Mouse (Mus musculus) embryonic facial prominence, embryonic 10.5 days (tissue): Measurements from ENCODE around the gene Fermt3. TPM values are rescaled to one million over a fixed set of nuclear protein-coding genes. Genes with fewer than 3 reads are reported as not detected.

ENCODE experiments used
- DNase-seq: peaks from one replicate; pipeline ENCODE4 v3.0.0-alpha.2; 2017; ENCODE audit warnings: low spot score
- H3K27ac ChIP-seq: fragments of 300-500 bp; sonication (generic); replicated peaks from 2 replicates; pipeline ENCODE4 v1.5.1; 2016; ENCODE audit warnings: mild to moderate bottlenecking
- H3K27me3 ChIP-seq: fragments of 300-500 bp; sonication (generic); replicated peaks from 2 replicates; pipeline ENCODE4 v1.6.1; 2016; ENCODE audit warnings: low read depth, mild to moderate bottlenecking; ENCODE audit not compliant: poor library complexity, severe bottlenecking
- H3K36me3 ChIP-seq: fragments of 300-500 bp; sonication (generic); replicated peaks from 2 replicates; pipeline ENCODE4 v1.6.1; 2016; ENCODE audit warnings: mild to moderate bottlenecking, moderate library complexity
- H3K4me1 ChIP-seq: fragments of 300-500 bp; sonication (generic); 2 replicates; pipeline ENCODE4 v1.6.1; 2016
- H3K4me3 ChIP-seq: fragments of 300-500 bp; sonication (generic); 2 replicates; pipeline ENCODE4 v1.5.1; 2016; ENCODE audit warnings: mild to moderate bottlenecking, moderate library complexity
- H3K9me3 ChIP-seq: fragments of 300-500 bp; sonication (generic); 2 replicates; pipeline ENCODE4 v1.6.1; 2016; ENCODE audit warnings: mild to moderate bottlenecking
- WGBS: fragments of 180-500 bp; shearing (Covaris S2); methylation state at CpG from one replicate; pipeline ENCODE4 v1.1.7; 2016; 5-methylcytosine and 5-hydroxymethylcytosine counted together
- polyA plus RNA-seq: library from polyadenylated mRNA; unstranded; fragments of >200 nt; fragmentation: Nextera tagmentation; extraction: Ambion mirVana; gene quantifications from 2 replicates; pipeline ENCODE4 v1.2.1, GENCODE M21; 2016

Gene Fermt3
- polyA plus RNA-seq, 1 experiment from 2014 or later = 8.0 TPM

DNA sequence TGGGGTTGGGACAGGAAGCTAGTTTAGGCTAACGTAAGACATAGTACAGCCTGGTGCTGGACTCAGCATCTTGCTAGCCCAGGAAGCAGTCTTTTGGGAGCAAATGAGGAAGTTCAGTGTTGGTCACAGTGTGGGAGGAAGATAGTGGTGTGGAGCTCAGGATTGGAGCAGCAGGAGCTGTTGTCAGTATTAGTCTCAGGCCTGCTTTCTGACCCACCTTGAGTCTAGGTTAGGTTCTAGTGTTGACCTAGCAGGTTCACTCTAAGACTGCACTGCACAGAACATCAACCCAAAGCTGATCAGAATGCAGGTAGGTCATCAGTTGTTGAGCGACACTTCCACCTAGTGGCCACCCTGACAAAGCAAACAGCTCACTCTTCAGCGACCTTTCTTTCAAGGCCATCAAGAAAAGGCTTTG lies 964 bp upstream of the Fermt3 start:
- H3K9me3 ChIP-seq = no peaks in the 10 kb centered on the region

DNA sequence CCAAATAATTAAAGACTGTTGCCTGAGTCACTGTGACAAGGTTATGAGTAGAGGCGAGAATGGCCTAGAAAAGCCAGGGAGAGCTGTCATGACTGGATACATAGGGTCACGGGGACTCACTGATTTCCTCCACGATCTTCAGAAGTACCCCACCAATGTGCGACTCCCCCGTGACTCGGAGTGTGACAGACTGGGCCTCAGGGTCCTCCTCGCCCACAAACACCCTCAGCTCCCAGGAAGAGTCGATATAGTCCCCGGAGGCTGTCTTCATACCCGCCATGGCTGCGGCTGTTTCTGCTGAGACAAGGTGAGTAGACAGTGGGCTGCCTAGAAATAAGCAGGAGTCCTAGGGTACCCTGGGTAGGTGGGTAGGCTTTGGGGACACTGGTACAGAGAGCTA lies 723 bp downstream of the Fermt3 start:
- Histone ChIP-seq H3K27me3 (no peaks in the 10 kb centered on the region), H3K27ac (no peak overlapping the region), H3K36me3 (peaks cover 86% of the 10 kb centered on the region), H3K4me1 (no peaks in the 10 kb centered on the region), H3K4me3 (no peak overlapping the region), H3K9me3 (no peaks in the 10 kb centered on the region)
- WGBS = 92% methylated on average over 11 of the region's 11 CpGs
- DNase-seq = no peak

More for the DNA sequence above, 964 bp upstream of the Fermt3 start:
- no peak overlapping the region for H3K4me3 ChIP-seq
- H3K27me3 ChIP-seq = no peaks in the 10 kb centered on the region
- no peak overlapping the region for H3K27ac ChIP-seq
- peaks cover 92% of the 10 kb centered on the region for H3K36me3 ChIP-seq
- no peaks in the 10 kb centered on the region for H3K4me1 ChIP-seq
- 56% methylated on average over 3 of the region's 3 CpGs for WGBS
- DNase-seq = peak; percentile 37

DNA sequence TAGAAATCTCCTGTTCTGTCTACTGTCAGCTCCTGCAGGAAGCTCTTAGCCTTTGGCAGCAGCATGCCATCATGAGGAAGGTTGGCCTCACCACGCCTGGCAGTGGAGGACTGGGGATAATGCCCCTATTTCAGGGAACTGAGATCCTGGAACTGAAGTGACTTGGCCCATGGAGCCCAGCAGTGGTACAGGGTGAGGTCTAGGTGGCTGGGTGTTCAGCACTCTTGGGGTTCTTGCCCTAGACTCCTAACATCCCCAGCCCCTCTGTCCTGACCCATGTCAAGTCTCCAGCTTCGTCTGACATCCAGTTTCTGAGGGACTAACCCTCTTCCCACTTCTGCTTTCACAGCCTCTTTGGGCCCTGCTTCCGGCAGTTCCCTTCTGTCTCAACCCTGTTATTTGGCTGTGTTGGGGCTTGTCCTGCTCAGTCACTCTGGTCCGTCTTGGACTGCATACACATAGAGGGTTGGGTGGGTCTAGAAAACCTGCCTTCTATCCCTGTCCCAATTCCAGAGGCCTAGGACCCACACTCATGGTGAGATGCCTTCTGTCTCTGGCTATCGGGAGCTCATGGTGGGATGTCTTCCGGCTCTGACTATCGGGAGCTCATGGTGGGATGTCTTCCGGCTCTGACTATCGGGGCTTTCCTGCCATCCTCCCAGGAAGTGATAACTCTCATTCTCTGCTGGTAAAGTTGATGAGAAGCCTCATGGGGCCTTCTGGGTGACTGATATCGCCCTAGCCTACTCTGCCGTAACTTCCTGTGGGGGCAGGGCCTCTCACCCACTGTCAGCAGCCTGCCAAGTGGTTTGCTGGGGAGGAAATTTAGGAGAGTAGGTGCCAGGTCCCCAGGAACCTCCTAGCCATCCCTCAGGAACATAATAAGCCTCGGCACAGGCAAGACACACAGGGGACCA lies 1.5 kb downstream of the Fermt3 start:
- Histone ChIP-seq H3K27ac (no peak overlapping the region), H3K4me3 (no peak overlapping the region), H3K27me3 (no peaks in the 10 kb centered on the region), H3K4me1 (no peaks in the 10 kb centered on the region), H3K9me3 (no peaks in the 10 kb centered on the region), H3K36me3 (peaks cover 84% of the 10 kb centered on the region)
- DNase-seq = no peak
- WGBS = 89% methylated on average over 12 of the region's 12 CpGs

DNA sequence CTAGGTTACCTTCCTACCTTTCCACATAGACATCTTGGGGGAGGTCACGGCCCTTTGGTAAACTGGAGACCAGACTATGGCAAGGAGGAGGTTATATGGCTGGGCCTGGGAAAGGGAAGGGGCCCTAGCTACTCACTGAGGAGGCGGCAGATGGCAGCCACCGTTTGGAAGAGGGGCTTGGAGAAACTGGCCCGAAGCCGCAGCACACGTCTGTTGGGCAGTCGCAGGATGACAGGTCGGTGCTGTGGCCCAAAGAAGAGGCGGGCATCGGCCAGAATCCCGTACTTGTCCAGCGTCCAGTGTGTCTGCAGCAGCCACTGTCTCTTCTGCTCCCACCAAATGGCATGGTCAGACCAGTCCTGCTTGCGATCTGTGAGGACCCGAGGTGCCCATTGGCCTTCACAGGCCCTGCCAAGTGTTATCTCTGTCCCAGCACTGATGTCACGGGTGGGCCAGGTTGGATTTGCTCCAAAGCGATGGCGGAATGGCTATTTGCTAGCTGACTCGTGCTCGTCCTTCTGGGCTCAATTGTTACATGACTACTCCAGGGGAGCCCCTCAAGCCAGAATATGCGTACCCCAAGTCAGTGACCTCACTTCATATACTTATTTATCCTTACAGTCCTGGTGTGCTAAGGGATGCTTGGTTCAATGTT lies 4.7 kb downstream of the Fermt3 start:
- Histone ChIP-seq H3K27me3 (no peaks in the 10 kb centered on the region), H3K27ac (no peak overlapping the region), H3K9me3 (no peaks in the 10 kb centered on the region), H3K4me1 (no peaks in the 10 kb centered on the region), H3K36me3 (peaks cover 55% of the 10 kb centered on the region), H3K4me3 (no peak overlapping the region)
- DNase-seq = no peak
- WGBS = 89% methylated on average over 20 of the region's 20 CpGs

DNA sequence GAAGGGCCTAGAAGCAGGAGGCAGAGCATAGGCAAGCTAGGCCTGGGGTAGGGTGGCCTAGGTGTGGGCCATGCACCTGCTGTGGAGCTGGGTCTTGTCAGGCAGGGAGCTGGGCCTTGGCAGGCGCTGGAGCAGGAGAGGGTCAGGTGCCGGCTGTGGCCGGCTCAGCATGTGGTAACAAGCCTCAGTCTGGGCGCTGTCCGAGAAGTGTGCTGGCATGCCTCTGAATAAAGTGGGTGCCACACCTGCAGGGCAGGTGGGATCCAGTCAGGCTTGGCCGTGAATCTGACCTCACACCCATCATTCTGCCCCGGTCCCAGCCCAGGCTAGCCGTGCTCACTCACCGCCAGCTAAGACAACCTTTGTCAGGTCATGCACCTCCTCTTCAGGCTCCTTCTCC lies 5.3 kb downstream of the Fermt3 start:
- 88% methylated on average over 9 of the region's 9 CpGs for whole genome bisulfite sequencing
- Histone ChIP-seq H3K36me3 (peaks cover 49% of the 10 kb centered on the region), H3K4me1 (no peaks in the 10 kb centered on the region), H3K27ac (no peak overlapping the region), H3K9me3 (no peaks in the 10 kb centered on the region), H3K4me3 (no peak overlapping the region), H3K27me3 (no peaks in the 10 kb centered on the region)
- DNase-seq = no peak

DNA sequence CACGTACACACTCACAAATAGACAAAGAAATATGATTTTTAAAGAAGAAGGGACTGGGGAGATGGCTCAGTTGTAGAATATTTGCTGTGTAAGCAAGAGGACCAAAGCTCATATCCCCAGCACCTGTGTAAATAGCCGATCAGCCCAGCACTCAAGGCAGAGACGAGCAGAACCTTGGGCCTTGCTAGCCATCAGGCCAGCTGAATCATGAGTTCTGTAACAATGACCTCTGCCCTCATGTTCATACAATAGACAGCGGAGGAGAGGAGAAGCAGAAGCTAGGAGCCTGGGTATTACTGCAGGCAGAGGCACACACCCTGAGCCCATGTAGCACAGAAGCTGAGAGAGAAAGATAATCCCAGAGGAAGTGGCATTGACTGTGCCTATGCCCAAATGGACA lies 6.8 kb downstream of the Fermt3 start:
- no peak for DNase-seq
- H3K4me1 ChIP-seq = no peaks in the 10 kb centered on the region
- H3K4me3 ChIP-seq = no peak overlapping the region
- no peaks in the 10 kb centered on the region for H3K9me3 ChIP-seq
- H3K27ac ChIP-seq = no peak overlapping the region
- no peaks in the 10 kb centered on the region for H3K27me3 ChIP-seq
- WGBS = 80% methylated on average over 4 of the region's 4 CpGs
- H3K36me3 ChIP-seq = peaks cover 33% of the 10 kb centered on the region

DNA sequence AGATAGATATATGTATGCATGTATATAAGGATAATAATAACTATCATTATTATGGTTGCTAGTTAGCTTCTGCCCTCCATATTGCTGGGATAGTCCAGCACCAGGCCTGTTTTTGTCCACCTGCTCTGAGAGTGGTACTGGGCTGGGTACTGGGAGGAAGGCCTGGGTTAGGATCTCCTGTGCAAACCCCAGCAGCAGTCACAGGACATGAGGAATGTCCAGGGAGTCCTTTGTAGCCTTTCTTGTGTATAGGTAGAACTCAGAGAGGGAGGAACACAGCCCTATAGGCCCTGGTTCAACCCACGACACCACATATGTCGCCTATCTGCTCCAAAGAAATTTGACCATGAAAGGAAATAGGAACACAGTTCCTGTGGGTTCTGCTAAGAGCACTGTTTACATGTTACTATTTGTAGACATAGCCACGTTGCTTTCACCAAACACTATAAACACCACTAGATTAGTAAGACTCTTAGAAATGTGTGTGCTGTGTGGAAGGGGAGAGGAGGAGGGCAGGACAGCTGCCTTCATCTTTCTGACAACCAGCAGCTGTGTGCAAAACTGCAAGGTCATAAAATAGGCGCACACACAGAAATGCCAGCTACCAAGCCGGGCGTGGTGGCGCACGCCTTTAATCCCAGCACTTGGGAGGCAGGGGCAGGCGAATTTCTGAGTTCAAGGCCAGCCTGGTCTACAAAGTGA lies 12.2 kb downstream of the Fermt3 start:
- Histone ChIP-seq H3K36me3 (peaks cover 8% of the 10 kb centered on the region), H3K27me3 (no peaks in the 10 kb centered on the region), H3K4me3 (no peak overlapping the region), H3K4me1 (no peaks in the 10 kb centered on the region), H3K27ac (no peak overlapping the region), H3K9me3 (no peaks in the 10 kb centered on the region)
- WGBS = 89% methylated on average over 9 of the region's 9 CpGs
- no peak for DNase-seq

DNA sequence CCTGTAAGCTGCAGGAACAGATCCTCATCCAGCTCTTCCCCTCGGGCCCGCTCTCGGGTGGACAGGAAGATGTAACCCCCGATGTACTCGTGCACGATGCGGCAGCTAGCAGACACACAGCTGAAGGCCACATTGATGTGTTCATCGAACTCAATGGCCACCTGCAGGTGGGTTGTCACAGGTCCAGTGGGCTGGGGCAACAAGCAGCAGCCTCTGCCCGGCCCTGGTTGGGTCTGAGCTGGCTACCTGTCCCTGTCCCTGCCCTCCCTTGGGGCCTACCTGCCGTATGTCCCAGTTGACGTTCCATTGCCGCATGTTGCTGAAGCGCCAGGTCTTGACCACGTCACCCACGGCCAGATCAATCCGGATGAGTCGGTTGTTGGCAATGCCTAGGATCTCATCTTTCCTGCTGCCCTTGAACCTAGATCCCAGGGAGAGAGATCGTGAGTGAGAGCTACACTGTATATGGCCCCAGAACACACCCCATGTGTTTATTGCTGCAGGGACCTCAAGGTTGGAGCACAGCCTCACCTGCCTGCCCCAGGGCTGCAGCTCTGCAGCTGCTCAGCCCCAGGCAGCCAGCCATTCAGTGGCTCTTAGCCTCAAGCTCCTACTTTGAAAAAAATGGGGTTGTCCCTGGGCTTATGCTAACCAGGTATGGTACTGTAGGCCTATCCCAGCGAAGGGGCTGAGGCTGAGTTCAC lies 19.8 kb downstream of the Fermt3 start:
- Histone ChIP-seq H3K36me3 (peaks cover 46% of the 10 kb centered on the region), H3K27ac (no peak overlapping the region), H3K27me3 (no peaks in the 10 kb centered on the region), H3K4me1 (peaks cover 30% of the 10 kb centered on the region), H3K4me3 (no peak overlapping the region; the same call in 1 of the 2 replicates), H3K9me3 (no peaks in the 10 kb centered on the region)
- DNase-seq = no peak
- WGBS = 93% methylated on average over 19 of the region's 19 CpGs

DNA sequence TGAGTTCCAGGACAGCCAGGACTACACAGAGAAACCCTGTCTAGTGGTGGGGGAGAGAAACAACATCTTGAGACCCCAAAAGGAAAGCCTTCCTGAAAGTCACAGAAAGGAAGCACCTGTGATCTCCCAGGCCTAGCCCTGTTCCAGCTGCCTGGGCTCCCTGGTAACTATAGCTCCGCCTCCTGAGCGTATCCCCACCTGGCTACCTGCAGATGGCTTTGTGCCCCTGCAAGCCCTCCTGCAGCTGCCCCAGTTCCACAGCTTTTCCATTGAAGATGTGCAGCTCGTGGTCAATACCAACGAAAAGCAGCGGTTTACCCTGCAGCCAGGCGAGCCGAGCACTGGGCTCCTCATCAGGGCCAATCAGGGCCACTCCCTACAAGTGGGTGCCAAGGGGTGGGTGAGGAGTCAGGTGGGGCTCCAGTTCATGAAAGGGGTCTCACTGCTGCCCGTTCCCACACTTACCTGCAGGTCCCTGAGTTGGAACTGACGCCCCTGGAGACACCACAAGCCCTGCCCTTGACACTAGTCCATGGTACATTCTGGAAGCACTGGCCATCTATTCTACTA lies 21.5 kb downstream of the Fermt3 start:
- DNase-seq = no peak
- Histone ChIP-seq H3K27me3 (no peaks in the 10 kb centered on the region), H3K27ac (no peak overlapping the region), H3K4me3 (peak overlapping the region; percentile 71; the same call in 1 of the 2 replicates), H3K9me3 (no peaks in the 10 kb centered on the region), H3K36me3 (peaks cover 46% of the 10 kb centered on the region), H3K4me1 (peaks cover 43% of the 10 kb centered on the region)
- 81% methylated on average over 9 of the region's 9 CpGs for WGBS

DNA sequence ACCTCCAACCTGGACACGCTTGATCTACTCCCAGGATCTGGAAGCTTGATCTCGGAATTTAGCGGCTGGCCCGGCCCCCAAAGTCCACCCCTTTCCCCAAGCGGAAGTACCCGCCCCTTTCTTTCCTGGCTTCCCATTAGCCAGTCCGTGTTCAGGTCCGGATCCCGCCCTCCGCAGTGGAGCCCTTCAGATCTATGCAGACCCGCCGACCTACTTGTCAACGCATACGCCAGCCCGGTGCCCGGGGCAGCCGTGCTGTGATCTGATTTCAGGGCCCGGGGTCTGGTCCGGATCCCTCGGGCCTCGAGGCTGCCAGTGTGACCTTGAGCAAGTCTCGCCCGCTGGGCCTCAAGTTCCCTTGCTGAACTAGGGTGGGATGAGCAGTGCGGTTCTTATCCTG lies 23.3 kb downstream of the Fermt3 start, which contains the start of the genes Nudt22 and Trpt1:
Gene Nudt22 (minus strand): TSS at position 112 of the 400 bp plus-strand sequence.
Gene Trpt1 (plus strand): TSS at position 126 of the 400 bp plus-strand sequence.
- peak within 1 kb of the TSS; percentile 71 for H3K4me3 ChIP-seq
- peaks cover 32% of the 10 kb centered on the region for H3K36me3 ChIP-seq
- no peaks in the 10 kb centered on the region for H3K9me3 ChIP-seq
- no peaks in the 10 kb centered on the region for H3K27me3 ChIP-seq
- peak; percentile 92 for DNase-seq
- WGBS = under 1% methylated on average over 24 of the region's 24 CpGs
- H3K4me1 ChIP-seq = peaks cover 56% of the 10 kb centered on the region
- H3K27ac ChIP-seq = peak within 1 kb of the TSS; percentile 85

DNA sequence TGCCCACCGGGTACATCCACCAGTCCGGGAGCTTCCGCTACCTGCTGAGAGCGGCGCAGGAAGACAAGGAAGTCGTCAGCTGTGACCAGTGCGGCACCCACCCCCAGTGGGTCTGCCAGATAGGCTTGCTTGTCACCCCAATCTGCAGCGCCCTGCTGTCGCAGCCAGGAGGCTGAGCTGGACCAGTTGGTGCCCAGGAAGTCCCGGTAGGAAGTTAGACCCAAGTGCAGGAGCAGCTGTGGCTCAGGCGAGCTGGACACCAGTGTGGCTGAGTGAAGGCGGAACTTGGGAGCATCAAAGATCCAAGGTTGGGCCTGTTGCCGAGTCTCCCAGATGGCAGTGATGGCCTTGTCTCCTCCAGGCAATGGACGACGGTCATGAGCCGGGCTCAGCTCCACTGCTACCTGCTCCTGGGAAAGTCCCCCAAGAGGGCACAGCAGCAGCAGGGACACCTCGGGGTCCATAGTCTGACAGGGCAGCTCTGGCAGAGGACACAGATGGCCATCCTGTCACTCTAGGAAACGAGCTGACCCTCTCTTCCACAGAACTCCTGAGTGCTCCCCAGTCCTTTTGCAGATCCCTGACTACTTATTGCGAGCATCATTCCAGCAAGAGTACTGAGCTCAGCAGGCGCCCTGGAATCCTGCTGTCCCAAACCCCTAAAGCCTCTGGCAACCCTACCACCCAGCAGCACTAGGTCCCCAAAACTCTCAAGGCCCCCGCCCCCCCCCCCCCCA lies 23.8 kb downstream of the Fermt3 start:
- H3K27me3 ChIP-seq = no peaks in the 10 kb centered on the region
- H3K36me3 ChIP-seq = peaks cover 28% of the 10 kb centered on the region
- H3K27ac ChIP-seq = peak overlapping the region; percentile 85
- DNase-seq = no peak
- peaks cover 56% of the 10 kb centered on the region for H3K4me1 ChIP-seq
- H3K4me3 ChIP-seq = peak overlapping the region; percentile 71
- 48% methylated on average over 21 of the region's 21 CpGs for WGBS
- H3K9me3 ChIP-seq = no peaks in the 10 kb centered on the region
